Mouse (Mus musculus) cortical plate, adult 2 months (tissue): ENCODE results near the gene Alpk1.

Experiments
- CTCF ChIP-seq: fragments of 200-500 bp; IDR thresholded peaks from 2 replicates; pipeline ENCODE4 v1.5.1; 2011; ENCODE audit warnings: mild to moderate bottlenecking, control low read depth, low read length; ENCODE audit not compliant: insufficient read depth; ENCODE audit errors: extremely low read depth
- POLR2A ChIP-seq: fragments of 200-500 bp; IDR thresholded peaks from 2 replicates; pipeline ENCODE4 v1.6.1; 2011; ENCODE audit warnings: mild to moderate bottlenecking, low read length, control low read depth; ENCODE audit not compliant: insufficient read depth; ENCODE audit errors: extremely low read depth

GRCm38 (mm10) chr3:127801162-127801561 is 20.8 kb upstream of the Alpk1 start:
- TF ChIP-seq CTCF (no peak), POLR2A (no peak)
